In the genomic region with DNA sequence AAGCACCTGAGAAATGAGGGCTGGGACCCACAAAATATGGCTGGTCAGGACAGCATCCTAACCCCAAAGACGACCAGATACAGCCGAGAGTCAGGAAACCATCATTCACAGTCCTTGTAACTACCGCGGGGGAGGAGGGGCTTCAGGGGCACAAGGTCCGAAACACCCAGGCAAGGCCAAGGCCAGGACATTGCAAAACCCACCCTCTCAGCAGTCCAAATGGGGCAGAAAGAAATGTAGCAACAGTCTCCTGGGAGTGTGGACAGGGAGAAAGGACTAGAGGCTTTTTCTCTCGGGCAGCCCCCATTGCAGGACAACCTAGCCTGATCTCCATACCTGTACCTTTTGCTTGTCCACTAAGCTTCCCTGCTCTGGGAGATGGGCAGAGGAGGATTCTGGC, we compare ENCODE assay signal across 8 mouse cellular contexts. TPM values are rescaled to one million over a fixed set of nuclear protein-coding genes. Genes with fewer than 3 reads are reported as not detected.
DNase-seq lines count a peak whose midpoint lies in the region; ATAC-seq and TF ChIP-seq lines count a peak whose summit lies in the region.

No protein-coding gene starts in this region.

- TF ChIP-seq POLR2A in olfactory bulb, adult 2 months (IDR thresholded peaks at IDR 0.05; ENCODE audit: insufficient read depth, low read depth, low read length), result no peak

- H3K4me3 ChIP-seq in megakaryocyte, embryonic 14.5 days (replicated peaks), result peak overlapping the region; percentile 99
- peak overlapping the region; percentile 76 for H3K4me3 ChIP-seq in embryonic facial prominence, embryonic 14.5 days (ENCODE audit: low read depth, low read length)
- peak overlapping the region; percentile 73 for H3K4me3 ChIP-seq in limb, embryonic 13.5 days
- peak overlapping the region; percentile 51; the same call in 1 of the 2 replicates for H3K4me3 ChIP-seq in olfactory bulb, adult 2 months (ENCODE audit: insufficient read depth, low read depth, low read length)

- H3K9me3 ChIP-seq in megakaryocyte, embryonic 14.5 days, result no peaks in the 10 kb centered on the region
- H3K9me3 ChIP-seq in embryonic facial prominence, embryonic 14.5 days (ENCODE audit: control insufficient read depth, low read length), result no peaks in the 10 kb centered on the region
- no peaks in the 10 kb centered on the region for H3K9me3 ChIP-seq in limb, embryonic 13.5 days

- peak overlapping the region; percentile 82 for H3K9ac ChIP-seq in embryonic facial prominence, embryonic 14.5 days (ENCODE audit: low read depth, low read length)
- H3K9ac ChIP-seq in limb, embryonic 13.5 days, result peak overlapping the region; percentile 83

- 0 out of 2 replicates have a peak overlapping the region, but pooled peaks have one; percentile 67 for H3K27ac ChIP-seq in embryonic facial prominence, embryonic 14.5 days (replicated peaks; ENCODE audit: low read depth, low read length)
- no peak overlapping the region for H3K27ac ChIP-seq in limb, embryonic 13.5 days
- H3K27ac ChIP-seq in olfactory bulb, adult 2 months (ENCODE audit: insufficient read depth, low read depth, low read length), result no peak overlapping the region

- H3K36me3 ChIP-seq in megakaryocyte, embryonic 14.5 days (replicated peaks; ENCODE audit: low read length), result no peaks in the 10 kb centered on the region
- no peaks in the 10 kb centered on the region for H3K36me3 ChIP-seq in embryonic facial prominence, embryonic 14.5 days (ENCODE audit: control insufficient read depth, insufficient read depth, low read length)
- no peaks in the 10 kb centered on the region for H3K36me3 ChIP-seq in limb, embryonic 13.5 days

- TF ChIP-seq CTCF in olfactory bulb, adult 2 months (IDR thresholded peaks at IDR 0.05; ENCODE audit: insufficient read depth, low read depth, low read length), result no peak

- no peak for ATAC-seq in megakaryocyte, adult 5-6 weeks (ENCODE audit: poor library complexity, severe bottlenecking)
- ATAC-seq in embryonic facial prominence, embryonic 14.5 days (ENCODE audit: low read depth), result no peak
- no peak; the same call in 1 of the 2 replicates for ATAC-seq in limb, embryonic 13.5 days (ENCODE audit: low FRiP score, low read depth)

- WGBS in embryonic facial prominence, embryonic 14.5 days, result 12% methylated on average over 6 of the region's 6 CpGs
- 16% methylated on average over 6 of the region's 6 CpGs for WGBS in limb, embryonic 13.5 days
- WGBS in olfactory bulb, adult 2 months, result 41% methylated on average over 6 of the region's 6 CpGs

- H3K4me2 ChIP-seq in embryonic facial prominence, embryonic 14.5 days (ENCODE audit: low read depth, low read length), result peak overlapping the region; percentile 86
- H3K4me2 ChIP-seq in limb, embryonic 13.5 days (replicated peaks), result peak overlapping the region; percentile 83

- H3K4me1 ChIP-seq in megakaryocyte, embryonic 14.5 days, result peaks cover 83% of the 10 kb centered on the region
- H3K4me1 ChIP-seq in embryonic facial prominence, embryonic 14.5 days (ENCODE audit: control insufficient read depth, insufficient read depth, low read length), result peaks cover 8% of the 10 kb centered on the region
- H3K4me1 ChIP-seq in limb, embryonic 13.5 days, result peaks cover 24% of the 10 kb centered on the region
- peaks cover 12% of the 10 kb centered on the region for H3K4me1 ChIP-seq in olfactory bulb, adult 2 months (ENCODE audit: control insufficient read depth, insufficient read depth, low read length)

- no peak for DNase-seq in embryonic facial prominence, embryonic 14.5 days (ENCODE audit: low spot score)
- no peak for DNase-seq in left cerebral cortex, adult 9 months (ENCODE audit: low spot score in 2 of 2)
- no peak for DNase-seq in cerebellum, postnatal 36 days
- no peak for DNase-seq in layer of hippocampus, adult 9-10 months (ENCODE audit: low spot score)

- H3K27me3 ChIP-seq in megakaryocyte, embryonic 14.5 days (replicated peaks), result peaks cover 22% of the 10 kb centered on the region
- H3K27me3 ChIP-seq in embryonic facial prominence, embryonic 14.5 days (replicated peaks; ENCODE audit: control insufficient read depth, insufficient read depth, low read length), result no peaks in the 10 kb centered on the region
- peaks cover 11% of the 10 kb centered on the region for H3K27me3 ChIP-seq in limb, embryonic 13.5 days

RNA-seq across cellular contexts. Expression of gene Agpat2, which starts 1.1 kb away (rescaled TPM):
- 34.1 and 41.8 TPM in 2 replicates for polyA plus RNA-seq in megakaryocyte, embryonic 14.5 days (2012; ENCODE audit: insufficient read depth, low replicate concordance)
- total RNA-seq in megakaryocyte, adult 5-6 weeks (2015), result 37.0 and 41.9 TPM in 2 replicates
- 38.1 and 43.6 TPM in 2 replicates for total RNA-seq in megakaryocyte, adult 5-6 weeks (2017)
- 25.1 and 26.7 TPM in 2 replicates for polyA plus RNA-seq in embryonic facial prominence, embryonic 14.5 days (2014; fragmentation: Nextera tagmentation; extraction: Ambion mirVana)
- polyA plus RNA-seq in limb, embryonic 13.5 days (2015; fragmentation: Nextera tagmentation; extraction: Ambion mirVana), result 23.1 and 24.6 TPM in 2 replicates
- polyA plus RNA-seq in olfactory bulb, adult 2 months (2012; ENCODE audit: insufficient read depth, insufficient read length, low replicate concordance, missing spikeins), result not detected in 2 replicates

RNA-seq across cellular contexts. Expression of gene Gm20532, which starts 16.7 kb away (rescaled TPM):
- not detected in 2 replicates for polyA plus RNA-seq in megakaryocyte, embryonic 14.5 days (2012; ENCODE audit: insufficient read depth, low replicate concordance)
- total RNA-seq in megakaryocyte, adult 5-6 weeks (2015), result 0.36 TPM in 1 of 2 replicates, not detected in the other
- total RNA-seq in megakaryocyte, adult 5-6 weeks (2017), result not detected in 2 replicates
- not detected in 2 replicates for polyA plus RNA-seq in embryonic facial prominence, embryonic 14.5 days (2014; fragmentation: Nextera tagmentation; extraction: Ambion mirVana)
- not detected in 2 replicates for polyA plus RNA-seq in limb, embryonic 13.5 days (2015; fragmentation: Nextera tagmentation; extraction: Ambion mirVana)
- not detected in 2 replicates for polyA plus RNA-seq in olfactory bulb, adult 2 months (2012; ENCODE audit: insufficient read depth, insufficient read length, low replicate concordance, missing spikeins)

RNA-seq across cellular contexts. Expression of gene Egfl7, which starts 23.3 kb away (rescaled TPM):
- polyA plus RNA-seq in megakaryocyte, embryonic 14.5 days (2012; ENCODE audit: insufficient read depth, low replicate concordance), result 19.7 and 90.5 TPM in 2 replicates
- total RNA-seq in megakaryocyte, adult 5-6 weeks (2015), result 1.6 and 3.1 TPM in 2 replicates
- total RNA-seq in megakaryocyte, adult 5-6 weeks (2017), result 3.7 and 3.9 TPM in 2 replicates
- polyA plus RNA-seq in embryonic facial prominence, embryonic 14.5 days (2014; fragmentation: Nextera tagmentation; extraction: Ambion mirVana), result 110 and 119 TPM in 2 replicates
- 103 and 105 TPM in 2 replicates for polyA plus RNA-seq in limb, embryonic 13.5 days (2015; fragmentation: Nextera tagmentation; extraction: Ambion mirVana)
- not detected in 2 replicates for polyA plus RNA-seq in olfactory bulb, adult 2 months (2012; ENCODE audit: insufficient read depth, insufficient read length, low replicate concordance, missing spikeins)

RNA-seq across cellular contexts. Expression of gene Fam69b, which starts 25.1 kb away (rescaled TPM):
- polyA plus RNA-seq in megakaryocyte, embryonic 14.5 days (2012; ENCODE audit: insufficient read depth, low replicate concordance), result 1.2 TPM in 1 of 2 replicates, not detected in the other
- 0.33 TPM in 1 of 2 replicates, not detected in the other for total RNA-seq in megakaryocyte, adult 5-6 weeks (2015)
- total RNA-seq in megakaryocyte, adult 5-6 weeks (2017), result 0.11 and 0.33 TPM in 2 replicates
- polyA plus RNA-seq in embryonic facial prominence, embryonic 14.5 days (2014; fragmentation: Nextera tagmentation; extraction: Ambion mirVana), result 31.1 and 40.1 TPM in 2 replicates
- 61.0 and 61.5 TPM in 2 replicates for polyA plus RNA-seq in limb, embryonic 13.5 days (2015; fragmentation: Nextera tagmentation; extraction: Ambion mirVana)
- not detected in 2 replicates for polyA plus RNA-seq in olfactory bulb, adult 2 months (2012; ENCODE audit: insufficient read depth, insufficient read length, low replicate concordance, missing spikeins)

Comparison
In these comparisons a context has a peak if more than half of its experiments do, and no peak if none do; other contexts are left out.
1. RNA of gene Agpat2, which starts 1.1 kb away (polyA plus RNA-seq): 34.1 to 41.8 TPM in megakaryocyte, embryonic 14.5 days, 25.1 to 26.7 TPM in embryonic facial prominence, embryonic 14.5 days and 23.1 to 24.6 TPM in limb, embryonic 13.5 days; not detected in olfactory bulb, adult 2 months; every median in the first group is over 10 times any median in the second.
2. RNA of gene Egfl7, which starts 23.3 kb away (polyA plus RNA-seq): 110 to 119 TPM in embryonic facial prominence, embryonic 14.5 days, 103 to 105 TPM in limb, embryonic 13.5 days and 19.7 to 90.5 TPM in megakaryocyte, embryonic 14.5 days; not detected in olfactory bulb, adult 2 months; every median in the first group is over 10 times any median in the second.
3. Peak in every context shown above with its lines, with median percentiles within 50 percentile points of each other: H3K4me3 ChIP-seq.